Mouse (Mus musculus) cerebellum, adult 2 months (tissue): ENCODE data around the gene Ube2k.

Experiments
- CTCF ChIP-seq: fragments of 200-500 bp; IDR thresholded peaks from 2 replicates; pipeline ENCODE4 v1.5.1; 2011; ENCODE audit warnings: low read depth, mild to moderate bottlenecking, control low read depth, low read length, moderate library complexity, borderline replicate concordance; ENCODE audit not compliant: insufficient read depth
- POLR2A ChIP-seq: fragments of 200-500 bp; IDR thresholded peaks from 2 replicates; pipeline ENCODE4 v1.6.1; 2011; ENCODE audit warnings: low read length, control low read depth, borderline replicate concordance; ENCODE audit not compliant: insufficient read depth

- TF ChIP-seq CTCF (peak; percentile 43; the same call in 1 of the 2 replicates), POLR2A (no peak)
Observed at GRCm38 (mm10) chr5:65525674-65526443, 11.2 kb upstream of the Ube2k start.
